Comparison of ENCODE assay signal across 8 mouse cellular contexts in genomic region chr5:110101716-110102347, GRCm38 (mm10). TPM values are rescaled to one million over a fixed set of nuclear protein-coding genes. Genes with fewer than 3 reads are reported as not detected.
DNase-seq lines count a peak whose midpoint lies in the region; ATAC-seq and TF ChIP-seq lines count a peak whose summit lies in the region.

No protein-coding gene starts in this region.

- no peaks in the 10 kb centered on the region for H3K9me3 ChIP-seq in heart, embryonic 14.5 days (ENCODE audit: control insufficient read depth, low read length)
- no peaks in the 10 kb centered on the region for H3K9me3 ChIP-seq in liver, embryonic 14.5 days (ENCODE audit: control insufficient read depth, low read length)

- no peak for TF ChIP-seq CTCF in spleen, adult 2 months (IDR thresholded peaks at IDR 0.05; ENCODE audit: extremely low read depth, insufficient read depth, insufficient read length, insufficient replicate concordance)
- no peak for TF ChIP-seq CTCF in liver, embryonic 14.5 days (IDR thresholded peaks at IDR 0.05; ENCODE audit: low read depth)

- peak overlapping the region; percentile 74 for H3K4me2 ChIP-seq in heart, embryonic 14.5 days (ENCODE audit: low read length)
- peak overlapping the region; percentile 48 for H3K4me2 ChIP-seq in liver, embryonic 14.5 days (ENCODE audit: low read depth)

- H3K27ac ChIP-seq in spleen, adult 2 months (ENCODE audit: insufficient read depth, low read length): no peak overlapping the region
- H3K27ac ChIP-seq in heart, embryonic 14.5 days (replicated peaks in 1 of 2; ENCODE audit: control insufficient read depth in 1 of 2, insufficient read depth in 1 of 2, low read depth in 2 of 2, low read length in 2 of 2): no peak overlapping the region
- H3K27ac ChIP-seq in liver, embryonic 14.5 days: no peak overlapping the region

- TF ChIP-seq EP300 in liver, embryonic 14.5 days (IDR thresholded peaks at IDR 0.05; ENCODE audit: low read depth): no peak

- 24% methylated on average over 34 of the region's 34 CpGs for WGBS in spleen, adult 2 months
- 12% methylated on average over 34 of the region's 34 CpGs for WGBS in heart, embryonic 14.5 days
- 13% methylated on average over 34 of the region's 34 CpGs for WGBS in liver, embryonic 14.5 days (ENCODE audit: insufficient replicate concordance)

- peak overlapping the region; percentile 28; the same call in 1 of the 2 replicates for H3K9ac ChIP-seq in heart, embryonic 14.5 days (ENCODE audit: low read length)
- no peak overlapping the region for H3K9ac ChIP-seq in liver, embryonic 14.5 days (replicated peaks)

- ATAC-seq in common myeloid progenitor, adult 5-6 weeks (replicated peaks; ENCODE audit: low read depth, poor library complexity, severe bottlenecking): peak; percentile 20
- ATAC-seq in heart, embryonic 14.5 days (ENCODE audit: insufficient number of reproducible peaks, insufficient read depth, low FRiP score, low read depth): peak; percentile 36
- ATAC-seq in liver, embryonic 14.5 days (ENCODE audit: insufficient read depth): peak; percentile 9; the same call in 1 of the 2 replicates
- ATAC-seq in neutrophil, adult 5-6 weeks (ENCODE audit: extremely low read depth, insufficient number of reproducible peaks, low FRiP score, poor library complexity, severe bottlenecking): 0 out of 2 replicates have a peak, but pooled peaks have one; percentile 14

- peaks cover 20% of the 10 kb centered on the region for H3K36me3 ChIP-seq in spleen, adult 2 months (ENCODE audit: control insufficient read depth, insufficient read depth, low read length)
- peaks cover 40% of the 10 kb centered on the region for H3K36me3 ChIP-seq in heart, embryonic 14.5 days (ENCODE audit: control insufficient read depth, insufficient read depth, low read length)
- H3K36me3 ChIP-seq in liver, embryonic 14.5 days (replicated peaks; ENCODE audit: control insufficient read depth, insufficient read depth, low read depth): peaks cover 13% of the 10 kb centered on the region

- H3K4me3 ChIP-seq in spleen, adult 2 months (ENCODE audit: extremely low read depth, insufficient read depth, insufficient read length): peak overlapping the region; percentile 56
- peak overlapping the region; percentile 31 to 32 for H3K4me3 ChIP-seq in heart, embryonic 14.5 days (ENCODE audit: control insufficient read depth in 1 of 2, insufficient read depth in 1 of 2, low read depth in 1 of 2, low read length in 2 of 2)
- no peak overlapping the region for H3K4me3 ChIP-seq in liver, embryonic 14.5 days (ENCODE audit: insufficient read depth in 1 of 2, low read depth in 2 of 2, low read length in 2 of 2)

- H3K4me1 ChIP-seq in spleen, adult 2 months (ENCODE audit: control insufficient read depth, insufficient read depth, insufficient read length): peaks cover 9% of the 10 kb centered on the region
- peaks cover 8 to 29% of the 10 kb centered on the region in 2 experiments for H3K4me1 ChIP-seq in heart, embryonic 14.5 days (ENCODE audit: control insufficient read depth in 2 of 2, insufficient read depth in 2 of 2, low read length in 2 of 2)
- peaks cover 4 to 5% of the 10 kb centered on the region in 2 experiments; a peak in 1 of 4 replicates for H3K4me1 ChIP-seq in liver, embryonic 14.5 days (replicated peaks; ENCODE audit: control insufficient read depth in 2 of 2, insufficient read depth in 2 of 2, low read length in 1 of 2)

- no peak for TF ChIP-seq POLR2A in spleen, adult 2 months (IDR thresholded peaks at IDR 0.05; ENCODE audit: low read depth, low read length)

- H3K27me3 ChIP-seq in spleen, adult 2 months (ENCODE audit: control insufficient read depth, insufficient read depth, low read length): no peaks in the 10 kb centered on the region
- no peaks in the 10 kb centered on the region for H3K27me3 ChIP-seq in heart, embryonic 14.5 days (ENCODE audit: control insufficient read depth, insufficient read depth, low read length)
- peaks cover 4% of the 10 kb centered on the region; the same call in 1 of the 2 replicates for H3K27me3 ChIP-seq in liver, embryonic 14.5 days (ENCODE audit: control insufficient read depth, insufficient read depth, low read length)

- peak; percentile 31 to 38 for DNase-seq in spleen, adult 2 months (ENCODE audit: low read depth in 1 of 2, low spot score in 2 of 2)
- DNase-seq in spleen, adult 12 weeks (ENCODE audit: low spot score): no peak
- DNase-seq in kidney, postnatal 25 days: peak; percentile 69 to 83
- no peak for DNase-seq in liver, embryonic 14.5 days (ENCODE audit: low read depth in 3 of 3, low spot score in 3 of 3)
- DNase-seq in MN1 (ENCODE audit: low spot score): no peak

RNA-seq across cellular contexts. Expression of gene Plcxd1, which starts 2.1 kb away (rescaled TPM):
- polyA plus RNA-seq in spleen, adult 2 months (2012; rRNA removed): 0.67 and 1.2 TPM in 2 replicates
- total RNA-seq in common myeloid progenitor, adult 5-6 weeks (2017): 0.05 TPM in 1 of 2 replicates, not detected in the other
- polyA plus RNA-seq in heart, embryonic 14.5 days (2014; fragmentation: Nextera tagmentation; extraction: Ambion mirVana): 0.23 and 0.30 TPM in 2 replicates
- polyA plus RNA-seq in liver, embryonic 14.5 days (2012; rRNA removed): 0.13 and 0.24 TPM in 2 replicates
- polyA plus RNA-seq in liver, embryonic 14.5 days (2014; fragmentation: Nextera tagmentation; extraction: Ambion mirVana): 0.14 and 0.18 TPM in 2 replicates
- 0.12 and 0.49 TPM in 2 replicates for total RNA-seq in neutrophil, adult 5-6 weeks (2017)

RNA-seq across cellular contexts. Expression of gene Gtpbp6, which starts 6.2 kb away (rescaled TPM):
- 156 and 207 TPM in 2 replicates for polyA plus RNA-seq in spleen, adult 2 months (2012; rRNA removed)
- 15.7 and 18.0 TPM in 2 replicates for total RNA-seq in common myeloid progenitor, adult 5-6 weeks (2017)
- polyA plus RNA-seq in heart, embryonic 14.5 days (2014; fragmentation: Nextera tagmentation; extraction: Ambion mirVana): 15.9 and 22.0 TPM in 2 replicates
- polyA plus RNA-seq in liver, embryonic 14.5 days (2012; rRNA removed): 20.3 and 21.4 TPM in 2 replicates
- 4.6 and 6.1 TPM in 2 replicates for polyA plus RNA-seq in liver, embryonic 14.5 days (2014; fragmentation: Nextera tagmentation; extraction: Ambion mirVana)
- 47.6 and 54.1 TPM in 2 replicates for total RNA-seq in neutrophil, adult 5-6 weeks (2017)

RNA-seq across cellular contexts. Expression of gene Gm35315, which starts 7.6 kb away (rescaled TPM):
- polyA plus RNA-seq in spleen, adult 2 months (2012; rRNA removed): 0.04 and 0.11 TPM in 2 replicates
- total RNA-seq in common myeloid progenitor, adult 5-6 weeks (2017): 3.0 and 4.6 TPM in 2 replicates
- 0.11 and 0.16 TPM in 2 replicates for polyA plus RNA-seq in heart, embryonic 14.5 days (2014; fragmentation: Nextera tagmentation; extraction: Ambion mirVana)
- 0.53 and 0.81 TPM in 2 replicates for polyA plus RNA-seq in liver, embryonic 14.5 days (2012; rRNA removed)
- polyA plus RNA-seq in liver, embryonic 14.5 days (2014; fragmentation: Nextera tagmentation; extraction: Ambion mirVana): 0.51 and 0.81 TPM in 2 replicates
- 0.35 and 0.74 TPM in 2 replicates for total RNA-seq in neutrophil, adult 5-6 weeks (2017)

RNA-seq across cellular contexts. Expression of gene Zfp605, which starts 8.1 kb away (rescaled TPM):
- 0.32 and 0.46 TPM in 2 replicates for polyA plus RNA-seq in spleen, adult 2 months (2012; rRNA removed)
- 11.7 and 16.1 TPM in 2 replicates for total RNA-seq in common myeloid progenitor, adult 5-6 weeks (2017)
- 2.4 and 2.7 TPM in 2 replicates for polyA plus RNA-seq in heart, embryonic 14.5 days (2014; fragmentation: Nextera tagmentation; extraction: Ambion mirVana)
- polyA plus RNA-seq in liver, embryonic 14.5 days (2012; rRNA removed): 0.47 and 0.66 TPM in 2 replicates
- polyA plus RNA-seq in liver, embryonic 14.5 days (2014; fragmentation: Nextera tagmentation; extraction: Ambion mirVana): 0.62 and 0.86 TPM in 2 replicates
- 8.1 and 10.4 TPM in 2 replicates for total RNA-seq in neutrophil, adult 5-6 weeks (2017)

RNA-seq across cellular contexts. Expression of gene Gm17655, which starts 29.5 kb away (rescaled TPM):
- 0.09 and 0.41 TPM in 2 replicates for polyA plus RNA-seq in spleen, adult 2 months (2012; rRNA removed)
- total RNA-seq in common myeloid progenitor, adult 5-6 weeks (2017): 4.0 and 10.4 TPM in 2 replicates
- 1.3 and 3.9 TPM in 2 replicates for polyA plus RNA-seq in heart, embryonic 14.5 days (2014; fragmentation: Nextera tagmentation; extraction: Ambion mirVana)
- polyA plus RNA-seq in liver, embryonic 14.5 days (2012; rRNA removed): 0.30 and 0.59 TPM in 2 replicates
- 2.0 and 2.3 TPM in 2 replicates for polyA plus RNA-seq in liver, embryonic 14.5 days (2014; fragmentation: Nextera tagmentation; extraction: Ambion mirVana)
- 13.4 and 16.5 TPM in 2 replicates for total RNA-seq in neutrophil, adult 5-6 weeks (2017)

Comparison
In these comparisons a context has a peak if more than half of its experiments do, and no peak if none do; other contexts are left out.
1. DNase-seq: peak in spleen, adult 2 months (2 of 2) and kidney, postnatal 25 days (2 of 2); none in spleen, adult 12 weeks (single experiment), liver, embryonic 14.5 days (0 of 3) and MN1 (single experiment).
2. H3K4me3 ChIP-seq: peak in spleen, adult 2 months (single experiment) and heart, embryonic 14.5 days (2 of 2); none in liver, embryonic 14.5 days (0 of 2).
3. Peak in every context shown above with its lines, with median percentiles within 50 percentile points of each other: ATAC-seq.